Mouse (Mus musculus): ENCODE measurements at regions not wholly inside any gene's neighbourhood (a gene's known extent, or its start where the extent isn't known, plus 50 kb on each side); places are given as distances from the start of the nearest gene placed in this dataset.
"Not testable (repeated sequence)": the region's sequence is repeated elsewhere in the genome, so short reads cannot be mapped to it uniquely, and the experiment has no call there.

DNA sequence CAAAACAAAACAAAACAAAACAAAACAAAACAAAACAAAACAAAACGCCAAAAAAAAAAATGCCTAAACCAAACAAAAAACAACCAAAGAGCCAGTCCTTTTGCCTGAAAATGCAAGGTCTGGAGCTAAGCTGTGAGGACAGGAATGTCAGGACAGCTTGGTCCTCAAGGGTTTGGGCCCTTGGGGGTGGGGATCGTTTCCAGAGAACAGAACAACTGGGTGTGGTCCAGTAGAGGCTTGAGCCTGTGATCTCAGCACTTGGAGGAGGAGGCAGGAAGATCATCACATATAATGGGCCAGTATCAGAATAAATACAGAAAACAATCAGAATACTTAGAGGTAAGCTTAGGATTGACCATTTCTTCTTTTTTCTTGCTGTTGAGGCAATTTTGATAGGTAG lies 289.5 kb upstream of the Tgfbr2 start:
- H3K4me3 ChIP-seq = no peak overlapping the region
- no peak for ATAC-seq (ENCODE audit: borderline replicate concordance, extremely low read depth, low FRiP score, low TSS enrichment)
- no peak overlapping the region for H3K9ac ChIP-seq
- no peaks in the 10 kb centered on the region for H3K27me3 ChIP-seq
- H3K27ac ChIP-seq = no peak overlapping the region
- H3K9me3 ChIP-seq = no peaks in the 10 kb centered on the region
- no peak overlapping the region for H3K4me2 ChIP-seq
- no peaks in the 10 kb centered on the region for H3K36me3 ChIP-seq
- 61% methylated on average over 2 of the region's 2 CpGs for WGBS
- H3K4me1 ChIP-seq = no peaks in the 10 kb centered on the region

DNA sequence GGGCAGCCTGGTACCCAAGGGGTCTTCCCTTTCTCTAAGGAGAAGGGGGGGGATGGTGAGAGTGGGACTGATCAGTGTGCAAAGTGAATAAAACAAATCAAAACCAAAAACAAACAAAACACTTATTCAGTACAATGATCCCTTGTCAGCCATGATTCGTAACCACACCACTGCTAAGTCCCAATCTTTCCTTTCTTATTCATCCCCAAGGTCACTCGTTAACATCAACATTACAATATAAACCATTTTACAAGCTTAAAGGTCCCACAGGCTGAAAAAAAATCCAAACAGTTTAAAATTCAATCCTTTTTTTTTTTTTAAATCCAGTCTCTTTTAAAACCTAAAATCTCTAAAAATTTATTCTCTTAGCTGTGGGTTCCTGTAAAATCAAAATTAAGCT lies 287.1 kb upstream of the Tgfbr2 start:
- H3K4me2 ChIP-seq = no peak overlapping the region
- H3K4me1 ChIP-seq = no peaks in the 10 kb centered on the region
- 84% methylated on average over 2 of the region's 2 CpGs for WGBS
- no peak overlapping the region for H3K4me3 ChIP-seq
- no peaks in the 10 kb centered on the region for H3K27me3 ChIP-seq
- no peak overlapping the region for H3K27ac ChIP-seq
- no peak for ATAC-seq (ENCODE audit: borderline replicate concordance, extremely low read depth, low FRiP score, low TSS enrichment)
- H3K36me3 ChIP-seq = no peaks in the 10 kb centered on the region
- H3K9ac ChIP-seq = no peak overlapping the region
- H3K9me3 ChIP-seq = no peaks in the 10 kb centered on the region

DNA sequence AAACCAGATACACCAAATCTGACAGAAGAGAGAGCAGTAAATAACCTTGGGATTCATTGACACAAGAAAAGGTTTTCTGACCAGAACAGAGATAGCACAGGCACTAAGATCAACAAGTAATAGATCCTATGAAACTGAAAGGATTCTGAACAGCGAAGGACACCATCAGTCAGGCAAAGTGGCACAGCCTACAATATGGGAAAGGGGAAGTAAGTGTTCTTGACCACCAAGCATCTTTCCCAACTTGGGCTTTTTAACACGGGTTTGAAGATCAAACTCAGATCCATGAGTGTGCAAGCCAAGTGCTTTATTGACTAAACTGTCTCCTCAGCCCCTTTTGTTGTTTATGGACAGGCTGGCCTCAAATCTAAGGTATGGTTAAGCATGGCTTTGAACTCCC lies 284.9 kb upstream of the Tgfbr2 start:
- ATAC-seq (ENCODE audit: borderline replicate concordance, extremely low read depth, low FRiP score, low TSS enrichment) = no peak
- no peak overlapping the region for H3K9ac ChIP-seq
- WGBS = 71% methylated on average over 2 of the region's 2 CpGs
- no peak overlapping the region for H3K4me2 ChIP-seq
- H3K27ac ChIP-seq = no peak overlapping the region
- 0 out of 2 replicates have a peak, but pooled peaks cover 5% of the 10 kb centered on the region for H3K4me1 ChIP-seq
- H3K4me3 ChIP-seq = no peak overlapping the region
- H3K9me3 ChIP-seq = no peaks in the 10 kb centered on the region
- no peaks in the 10 kb centered on the region for H3K27me3 ChIP-seq
- H3K36me3 ChIP-seq = no peaks in the 10 kb centered on the region

DNA sequence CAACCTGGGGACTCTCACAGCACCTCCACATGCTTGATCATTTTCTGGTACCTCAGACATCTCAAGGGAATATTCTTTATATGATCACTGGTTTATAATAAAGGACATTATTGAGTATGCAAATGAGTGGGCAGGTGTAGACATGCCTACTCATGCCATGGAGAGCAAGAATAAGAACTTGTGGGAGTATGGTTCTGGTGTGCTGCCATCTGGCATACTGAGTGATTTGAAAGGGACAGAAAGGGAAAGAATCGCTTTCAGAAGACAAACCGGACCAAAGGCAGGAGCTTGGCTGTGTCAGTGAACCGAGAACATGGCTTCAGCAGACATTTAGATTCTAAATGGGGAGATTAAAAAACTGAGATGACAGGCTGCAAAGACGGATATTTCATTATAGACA lies 276.9 kb upstream of the Tgfbr2 start:
- Histone ChIP-seq H3K4me2 (no peak overlapping the region), H3K4me3 (no peak overlapping the region), H3K9ac (no peak overlapping the region), H3K36me3 (no peaks in the 10 kb centered on the region), H3K4me1 (0 out of 2 replicates have a peak, but pooled peaks cover 4% of the 10 kb centered on the region), H3K27me3 (no peaks in the 10 kb centered on the region), H3K9me3 (no peaks in the 10 kb centered on the region), H3K27ac (no peak overlapping the region)
- no peak for ATAC-seq (ENCODE audit: borderline replicate concordance, extremely low read depth, low FRiP score, low TSS enrichment)
- WGBS = 74% methylated on average over 4 of the region's 4 CpGs

DNA sequence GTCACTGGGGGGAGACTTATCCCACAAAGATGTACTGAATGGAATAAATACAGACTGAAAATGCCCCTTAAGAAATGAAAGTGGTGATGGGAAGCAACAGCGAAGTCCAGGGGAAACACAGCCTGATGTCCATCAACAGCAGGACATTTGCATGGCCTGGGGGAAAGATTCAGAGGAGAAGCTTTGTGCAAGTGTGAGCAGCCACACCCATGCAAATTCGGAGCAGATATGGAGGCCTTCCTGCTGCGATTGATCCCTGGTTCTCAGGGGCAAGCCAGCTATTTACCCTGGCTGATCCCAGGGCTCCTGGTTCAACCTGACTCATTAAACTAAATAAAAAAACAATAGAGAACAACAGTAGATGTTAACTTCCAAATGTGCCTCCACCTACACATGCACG lies 275.7 kb upstream of the Tgfbr2 start:
- 76% methylated on average over 4 of the region's 4 CpGs for WGBS
- no peak for ATAC-seq (ENCODE audit: borderline replicate concordance, extremely low read depth, low FRiP score, low TSS enrichment)
- Histone ChIP-seq H3K4me2 (no peak overlapping the region), H3K27me3 (no peaks in the 10 kb centered on the region), H3K9ac (no peak overlapping the region), H3K4me1 (no peaks in the 10 kb centered on the region), H3K36me3 (no peaks in the 10 kb centered on the region), H3K4me3 (no peak overlapping the region), H3K9me3 (no peaks in the 10 kb centered on the region), H3K27ac (no peak overlapping the region)

DNA sequence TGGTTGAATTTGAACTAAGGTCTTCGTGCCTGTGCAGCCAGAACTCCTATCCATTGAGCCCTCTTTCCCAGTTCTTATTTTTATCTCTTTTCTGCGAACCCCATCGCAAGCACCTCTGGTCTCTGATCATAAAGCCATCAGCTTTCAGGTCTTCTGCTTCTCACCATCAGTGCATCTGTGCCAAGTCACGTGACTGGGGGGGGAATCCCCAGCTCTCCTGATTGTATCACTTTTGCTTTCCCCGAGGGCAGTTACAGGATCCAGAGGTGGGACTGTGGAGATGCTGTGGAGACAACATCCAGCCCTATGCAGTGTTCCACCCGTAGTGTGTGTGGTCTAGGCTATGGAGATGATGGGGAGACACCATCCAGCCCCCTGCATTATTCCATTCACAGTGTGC lies 272.6 kb upstream of the Tgfbr2 start:
- Histone ChIP-seq H3K9ac (no peak overlapping the region), H3K4me1 (no peaks in the 10 kb centered on the region), H3K36me3 (no peaks in the 10 kb centered on the region), H3K27me3 (no peaks in the 10 kb centered on the region), H3K9me3 (no peaks in the 10 kb centered on the region), H3K4me3 (no peak overlapping the region), H3K4me2 (no peak overlapping the region), H3K27ac (no peak overlapping the region)
- no peak for ATAC-seq (ENCODE audit: borderline replicate concordance, extremely low read depth, low FRiP score, low TSS enrichment)
- 80% methylated on average over 6 of the region's 6 CpGs for WGBS

DNA sequence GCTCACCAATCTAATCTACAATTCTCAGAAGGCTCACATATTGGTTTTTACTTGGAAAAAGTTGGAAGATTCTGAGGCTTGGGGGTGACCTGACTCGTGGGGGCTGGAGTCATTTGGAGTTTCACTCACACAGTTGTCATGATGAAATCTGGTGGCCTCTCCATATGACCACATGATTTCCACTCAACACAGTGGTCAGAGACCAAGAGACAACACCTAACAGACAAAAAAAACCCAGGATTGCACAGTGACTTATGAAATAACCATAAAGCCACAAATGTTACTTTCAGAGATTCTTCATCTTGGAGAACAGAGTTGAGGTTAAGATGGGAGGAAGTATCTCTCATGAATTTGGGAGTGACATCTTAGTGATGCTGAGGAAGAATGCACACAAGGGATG lies 263.4 kb upstream of the Tgfbr2 start:
- H3K4me3 ChIP-seq = no peak overlapping the region
- H3K36me3 ChIP-seq = no peaks in the 10 kb centered on the region
- ATAC-seq (ENCODE audit: borderline replicate concordance, extremely low read depth, low FRiP score, low TSS enrichment) = no peak
- no peaks in the 10 kb centered on the region for H3K9me3 ChIP-seq
- no peak overlapping the region for H3K9ac ChIP-seq
- H3K4me1 ChIP-seq = no peaks in the 10 kb centered on the region
- no peak overlapping the region for H3K4me2 ChIP-seq
- 57% methylated on average over 1 of the region's 1 CpGs for WGBS
- no peaks in the 10 kb centered on the region for H3K27me3 ChIP-seq
- no peak overlapping the region for H3K27ac ChIP-seq

DNA sequence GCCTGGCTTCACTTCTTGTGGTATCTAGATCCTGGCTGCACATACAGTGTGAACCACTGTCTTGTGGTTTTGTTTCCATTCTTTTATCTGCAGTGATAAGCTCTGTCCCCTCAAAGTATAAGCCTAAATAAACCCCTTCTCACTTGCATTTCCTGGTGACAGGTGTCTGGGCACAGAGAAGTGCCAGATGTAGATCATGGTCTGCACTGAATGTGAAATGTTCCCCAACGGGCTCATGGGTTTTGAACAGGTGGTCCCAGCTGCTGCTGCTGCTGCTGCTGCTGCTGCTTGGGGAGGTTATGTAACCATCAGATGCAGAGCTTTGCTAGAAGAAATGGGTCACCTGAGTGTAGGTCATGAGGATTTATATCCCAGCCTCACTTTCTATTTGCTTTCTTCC lies 259.3 kb upstream of the Tgfbr2 start:
- 56% methylated on average over 1 of the region's 1 CpGs for WGBS
- H3K4me3 ChIP-seq = no peak overlapping the region
- H3K9ac ChIP-seq = no peak overlapping the region
- H3K36me3 ChIP-seq = no peaks in the 10 kb centered on the region
- no peaks in the 10 kb centered on the region for H3K4me1 ChIP-seq
- no peaks in the 10 kb centered on the region for H3K27me3 ChIP-seq
- no peak overlapping the region for H3K27ac ChIP-seq
- no peak for ATAC-seq (ENCODE audit: borderline replicate concordance, extremely low read depth, low FRiP score, low TSS enrichment)
- H3K4me2 ChIP-seq = no peak overlapping the region
- no peaks in the 10 kb centered on the region for H3K9me3 ChIP-seq

DNA sequence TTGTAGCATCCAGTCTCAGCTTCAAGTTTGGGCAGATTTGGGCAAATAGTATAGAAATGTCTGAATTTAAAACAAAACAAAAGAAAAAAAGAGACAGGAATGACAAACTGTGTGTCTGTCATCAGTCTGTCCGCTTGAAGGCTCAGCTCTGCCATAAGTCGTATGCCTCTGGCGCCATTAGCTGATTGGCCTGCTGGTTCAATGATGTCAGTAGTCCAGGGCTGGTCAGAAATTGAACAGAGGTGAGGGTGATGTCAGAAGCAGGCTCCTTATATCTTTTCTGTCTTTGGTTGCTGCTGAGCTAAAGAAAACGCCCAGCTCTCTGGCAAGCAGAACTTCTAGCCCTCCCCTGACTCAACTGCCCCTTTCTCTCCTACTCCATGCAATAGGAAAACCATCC lies 253.9 kb upstream of the Tgfbr2 start:
- Histone ChIP-seq H3K9ac (no peak overlapping the region), H3K27me3 (no peaks in the 10 kb centered on the region), H3K4me1 (peaks cover 4% of the 10 kb centered on the region; the same call in 1 of the 2 replicates), H3K9me3 (no peaks in the 10 kb centered on the region), H3K4me3 (no peak overlapping the region), H3K36me3 (no peaks in the 10 kb centered on the region), H3K4me2 (no peak overlapping the region), H3K27ac (no peak overlapping the region)
- 78% methylated on average over 4 of the region's 4 CpGs for WGBS
- ATAC-seq (ENCODE audit: borderline replicate concordance, extremely low read depth, low FRiP score, low TSS enrichment) = no peak

DNA sequence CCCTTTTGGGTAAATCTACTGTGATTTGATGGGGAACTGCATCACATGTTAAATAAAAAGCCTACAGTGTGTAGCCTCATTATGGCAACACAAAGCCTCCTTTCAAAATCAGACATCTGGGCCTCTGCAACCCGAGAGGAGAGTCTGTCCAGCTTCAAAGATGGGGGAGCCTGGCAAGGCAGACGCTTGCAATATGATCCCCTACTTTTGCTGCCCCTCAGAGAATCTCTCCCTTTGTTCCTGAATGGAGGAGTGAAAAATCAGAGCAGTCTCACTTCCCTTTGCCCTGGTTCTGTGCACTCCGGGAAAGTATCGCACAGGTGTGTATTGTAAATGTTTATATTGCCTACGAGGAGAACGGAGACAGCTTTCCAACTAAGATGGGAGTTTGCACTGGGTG lies 253.3 kb upstream of the Tgfbr2 start:
- H3K27ac ChIP-seq = no peak overlapping the region
- 27% methylated on average over 6 of the region's 6 CpGs for WGBS

DNA sequence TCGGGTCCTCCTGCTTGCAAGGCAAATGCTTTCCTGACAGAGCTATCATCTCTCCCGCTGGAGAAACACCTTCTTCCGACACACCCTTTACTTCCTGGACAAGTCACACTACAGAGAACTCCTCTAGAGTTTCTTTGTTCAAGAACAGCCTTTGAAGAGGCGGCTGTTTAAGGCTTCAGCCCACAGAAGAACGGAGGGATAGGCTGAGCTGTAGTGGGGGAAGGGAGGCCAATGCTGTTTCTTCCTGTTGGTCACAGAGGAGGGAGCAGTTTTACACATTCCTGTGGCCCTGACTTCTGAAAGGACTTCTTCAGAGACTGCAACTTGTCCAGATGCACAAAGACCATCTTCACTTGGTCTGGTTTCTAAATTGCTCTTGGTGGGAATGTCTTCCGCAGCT lies 252.1 kb upstream of the Tgfbr2 start:
- ATAC-seq (ENCODE audit: borderline replicate concordance, extremely low read depth, low FRiP score, low TSS enrichment) = no peak
- no peak overlapping the region for H3K27ac ChIP-seq
- H3K36me3 ChIP-seq = no peaks in the 10 kb centered on the region
- no peaks in the 10 kb centered on the region for H3K27me3 ChIP-seq
- H3K4me2 ChIP-seq = no peak overlapping the region
- H3K9me3 ChIP-seq = no peaks in the 10 kb centered on the region
- 41% methylated on average over 6 of the region's 6 CpGs for WGBS
- no peak overlapping the region for H3K9ac ChIP-seq
- H3K4me1 ChIP-seq = peaks cover 4% of the 10 kb centered on the region; the same call in 1 of the 2 replicates
- no peak overlapping the region for H3K4me3 ChIP-seq

More for the DNA sequence above, 253.3 kb upstream of the Tgfbr2 start:
- Histone ChIP-seq H3K4me2 (no peak overlapping the region), H3K27me3 (no peaks in the 10 kb centered on the region), H3K4me1 (peaks cover 4% of the 10 kb centered on the region; the same call in 1 of the 2 replicates), H3K36me3 (no peaks in the 10 kb centered on the region), H3K9me3 (no peaks in the 10 kb centered on the region), H3K4me3 (no peak overlapping the region), H3K9ac (no peak overlapping the region)
- no peak for ATAC-seq (ENCODE audit: borderline replicate concordance, extremely low read depth, low FRiP score, low TSS enrichment)

DNA sequence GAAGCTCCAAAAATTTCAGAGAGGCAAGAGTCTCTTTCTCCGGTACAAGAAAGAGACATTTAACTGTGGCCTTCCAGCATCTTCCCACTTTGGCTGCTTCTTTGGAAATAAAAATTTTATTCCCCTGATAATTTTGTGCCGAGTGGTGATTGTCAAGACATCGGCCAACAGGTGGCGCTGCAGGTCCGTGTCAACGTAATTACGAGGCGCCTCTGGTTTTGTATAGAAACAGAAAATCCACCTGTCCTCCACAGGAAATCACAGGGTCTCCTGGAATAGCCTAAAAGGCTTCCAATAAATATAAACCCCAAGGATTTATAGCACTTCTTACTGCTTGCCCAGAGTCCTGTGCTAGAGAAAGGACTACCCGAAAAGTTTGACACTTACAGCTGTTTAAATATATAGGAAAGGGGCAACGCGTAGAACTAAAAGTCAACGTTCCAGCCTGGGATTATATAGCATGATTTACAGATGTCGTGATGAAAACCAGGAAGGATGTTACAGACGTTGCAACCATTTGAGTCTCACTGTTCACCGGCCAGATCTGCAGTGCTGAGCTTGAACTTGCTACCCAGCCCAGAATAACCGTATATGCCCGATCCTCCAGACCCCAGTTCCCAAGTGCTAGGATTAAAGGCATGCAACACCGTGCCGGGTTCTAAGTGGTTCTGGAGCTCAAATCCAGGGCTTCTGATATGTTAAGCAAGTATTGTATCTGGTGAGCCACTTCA lies 251.3 kb upstream of the Tgfbr2 start:
- WGBS = 48% methylated on average over 19 of the region's 19 CpGs
- H3K27ac ChIP-seq = no peak overlapping the region
- H3K4me1 ChIP-seq = peaks cover 4% of the 10 kb centered on the region; the same call in 1 of the 2 replicates
- H3K4me2 ChIP-seq = no peak overlapping the region
- no peaks in the 10 kb centered on the region for H3K27me3 ChIP-seq
- no peak for ATAC-seq (ENCODE audit: borderline replicate concordance, extremely low read depth, low FRiP score, low TSS enrichment)
- no peaks in the 10 kb centered on the region for H3K36me3 ChIP-seq
- H3K9me3 ChIP-seq = no peaks in the 10 kb centered on the region
- H3K9ac ChIP-seq = no peak overlapping the region
- no peak overlapping the region for H3K4me3 ChIP-seq

DNA sequence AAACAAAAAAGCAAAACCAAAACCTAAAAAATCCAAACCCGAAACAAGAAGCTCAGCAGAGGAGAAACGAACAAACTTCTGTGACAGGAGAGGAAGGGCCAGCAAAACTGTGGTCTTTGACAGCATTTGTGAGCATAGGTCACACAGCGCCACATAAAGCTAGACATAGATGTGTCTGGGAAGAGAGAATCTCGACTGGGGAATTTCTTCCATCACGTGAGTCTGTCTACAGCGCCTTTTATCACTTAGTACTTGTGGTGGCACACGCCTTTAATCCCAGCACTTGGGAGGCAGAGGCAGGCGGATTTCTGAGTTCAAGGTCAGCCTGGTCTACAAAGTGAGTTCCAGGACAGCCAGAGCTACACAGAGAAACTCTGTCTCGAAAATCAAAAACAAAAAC lies 250.2 kb upstream of the Tgfbr2 start:
- H3K9me3 ChIP-seq; H3K27ac ChIP-seq; H3K4me3 ChIP-seq; ATAC-seq (ENCODE audit: borderline replicate concordance, extremely low read depth, low FRiP score, low TSS enrichment); H3K36me3 ChIP-seq; H3K27me3 ChIP-seq; H3K4me1 ChIP-seq; H3K9ac ChIP-seq; H3K4me2 ChIP-seq: not testable (repeated sequence)
- 79% methylated on average over 9 of the region's 9 CpGs for WGBS
